Comparison of ENCODE assay signal across 26 mouse cellular contexts in the genomic region with DNA sequence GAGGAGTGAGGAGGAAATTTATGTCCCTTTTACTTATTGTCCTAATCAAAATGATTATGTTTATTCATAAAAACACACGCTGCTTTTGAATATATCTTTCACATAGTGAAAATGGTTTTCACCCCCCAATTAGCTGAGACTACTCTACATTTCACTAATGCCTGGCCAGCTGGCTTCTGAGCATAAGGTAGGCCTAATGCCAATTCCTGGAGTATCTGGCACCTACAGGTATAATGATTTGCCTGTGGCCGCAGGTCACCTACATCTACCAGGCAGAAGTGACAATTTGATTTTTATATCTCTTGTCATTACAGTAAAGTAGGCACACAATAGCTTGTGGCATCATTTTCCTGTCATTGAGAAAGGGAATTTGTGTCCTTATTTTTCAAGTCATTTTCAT.
DNase-seq lines count a peak whose midpoint lies in the region; ATAC-seq and TF ChIP-seq lines count a peak whose summit lies in the region.
"Had no signal": no experiment of that assay in that cellular context is flagged by ENCODE, and none has a peak within 500 bp of the region (broad histone marks: within the 10 kb centered on the region; RNA-seq: fewer than 3 reads in every experiment).

No protein-coding gene starts in this region.

- TF ChIP-seq POLR2A in brain, embryonic 14.5 days (IDR thresholded peaks at IDR 0.05; ENCODE audit: borderline replicate concordance, extremely low read depth, insufficient read depth, insufficient read length, poor library complexity, severe bottlenecking) = no peak
- no peak for TF ChIP-seq POLR2A in cerebellum, adult 2 months (IDR thresholded peaks at IDR 0.05; ENCODE audit: borderline replicate concordance, insufficient read depth, low read length)

- no peak overlapping the region for H3K27ac ChIP-seq in hindbrain, postnatal 0 days
- no peak overlapping the region for H3K27ac ChIP-seq in hindbrain, embryonic 10.5 days
- H3K27ac ChIP-seq in cerebellum, adult 2 months (ENCODE audit: insufficient read depth, low read length) = no peak overlapping the region
- no peak overlapping the region for H3K27ac ChIP-seq in kidney, embryonic 14.5 days (ENCODE audit: low read depth, low read length)
- H3K27ac ChIP-seq in hindbrain, embryonic 14.5 days = no peak overlapping the region
- H3K27ac ChIP-seq: embryonic facial prominence, embryonic 15.5 days; forebrain, embryonic 10.5 days; gastrocnemius, adult 2 months; hindbrain, embryonic 15.5 days; kidney, postnatal 0 days had no signal

- no peaks in the 10 kb centered on the region for H3K4me1 ChIP-seq in hindbrain, postnatal 0 days (ENCODE audit: insufficient read depth, low read length)
- no peaks in the 10 kb centered on the region for H3K4me1 ChIP-seq in hindbrain, embryonic 10.5 days (replicated peaks)
- H3K4me1 ChIP-seq in cerebellum, adult 2 months (ENCODE audit: control insufficient read depth, insufficient read depth, low read length) = no peaks in the 10 kb centered on the region
- no peaks in the 10 kb centered on the region for H3K4me1 ChIP-seq in kidney, embryonic 14.5 days (ENCODE audit: control insufficient read depth, insufficient read depth, low read length)
- no peaks in the 10 kb centered on the region for H3K4me1 ChIP-seq in hindbrain, embryonic 14.5 days (replicated peaks; ENCODE audit: control insufficient read depth, insufficient read depth, low read length)
- H3K4me1 ChIP-seq: embryonic facial prominence, embryonic 15.5 days; forebrain, embryonic 10.5 days; hindbrain, embryonic 15.5 days had no signal

- no peaks in the 10 kb centered on the region for H3K9me3 ChIP-seq in hindbrain, postnatal 0 days (ENCODE audit: low read length)
- H3K9me3 ChIP-seq in hindbrain, embryonic 10.5 days = no peaks in the 10 kb centered on the region
- H3K9me3 ChIP-seq in kidney, embryonic 14.5 days (ENCODE audit: control insufficient read depth, low read length) = no peaks in the 10 kb centered on the region
- no peaks in the 10 kb centered on the region for H3K9me3 ChIP-seq in hindbrain, embryonic 14.5 days (ENCODE audit: control insufficient read depth, low read length)
- H3K9me3 ChIP-seq: embryonic facial prominence, embryonic 15.5 days; forebrain, embryonic 10.5 days; hindbrain, embryonic 15.5 days had no signal

- intact Hi-C loops in heart, postnatal 10 days (cut with DNase I) = no loop called here

- 77% methylated on average over 2 of the region's 2 CpGs for WGBS in hindbrain, postnatal 0 days
- 83% methylated on average over 2 of the region's 2 CpGs for WGBS in hindbrain, embryonic 10.5 days
- WGBS in cerebellum, adult 2 months = 17% methylated on average over 2 of the region's 2 CpGs
- 86% methylated on average over 2 of the region's 2 CpGs for WGBS in kidney, embryonic 14.5 days
- 76% methylated on average over 2 of the region's 2 CpGs for WGBS in hindbrain, embryonic 14.5 days

- no peak overlapping the region for H3K4me3 ChIP-seq in hindbrain, postnatal 0 days (ENCODE audit: low read length)
- H3K4me3 ChIP-seq in hindbrain, embryonic 10.5 days = no peak overlapping the region
- H3K4me3 ChIP-seq in cerebellum, adult 2 months (replicated peaks; ENCODE audit: insufficient read depth, low read depth, low read length) = no peak overlapping the region
- no peak overlapping the region for H3K4me3 ChIP-seq in kidney, embryonic 14.5 days (ENCODE audit: low read length)
- no peak overlapping the region for H3K4me3 ChIP-seq in hindbrain, embryonic 14.5 days (replicated peaks; ENCODE audit: low read length)
- H3K4me3 ChIP-seq: embryonic facial prominence, embryonic 15.5 days; erythroblast, embryonic 14.5 days; forebrain, embryonic 10.5 days; gastrocnemius, adult 2 months; hindbrain, embryonic 15.5 days had no signal

- H3K4me2 ChIP-seq in hindbrain, postnatal 0 days (ENCODE audit: low read depth, low read length) = no peak overlapping the region
- no peak overlapping the region for H3K4me2 ChIP-seq in kidney, embryonic 14.5 days (replicated peaks; ENCODE audit: low read depth, low read length)
- no peak overlapping the region for H3K4me2 ChIP-seq in hindbrain, embryonic 14.5 days (replicated peaks)
- H3K4me2 ChIP-seq: embryonic facial prominence, embryonic 15.5 days; hindbrain, embryonic 15.5 days had no signal

- no peak for TF ChIP-seq CTCF in hindbrain, postnatal 0 days (IDR thresholded peaks at IDR 0.05; ENCODE audit: low read depth)
- TF ChIP-seq CTCF in brain, embryonic 14.5 days (IDR thresholded peaks at IDR 0.05; ENCODE audit: borderline replicate concordance, extremely low read depth, insufficient read depth, insufficient read length) = no peak
- no peak for TF ChIP-seq CTCF in cerebellum, adult 2 months (IDR thresholded peaks at IDR 0.05; ENCODE audit: borderline replicate concordance, insufficient read depth, low read depth, low read length)

- H3K9ac ChIP-seq in hindbrain, postnatal 0 days (replicated peaks; ENCODE audit: low read length) = no peak overlapping the region
- H3K9ac ChIP-seq in kidney, embryonic 14.5 days (ENCODE audit: low read depth, low read length) = no peak overlapping the region
- no peak overlapping the region for H3K9ac ChIP-seq in hindbrain, embryonic 14.5 days
- H3K9ac ChIP-seq: embryonic facial prominence, embryonic 15.5 days; hindbrain, embryonic 15.5 days had no signal

- ATAC-seq in hindbrain, postnatal 0 days = no peak
- ATAC-seq in kidney, embryonic 14.5 days (ENCODE audit: low FRiP score, low TSS enrichment) = no peak
- ATAC-seq in hindbrain, embryonic 14.5 days (ENCODE audit: low FRiP score) = no peak
- ATAC-seq: activated CD4-positive, CD25-positive, alpha-beta regulatory T cell, adult 4 months; forebrain, embryonic 14.5 days; inflammation-experienced regulatory T-cells, adult 6 months; intestine, postnatal 0 days; Patski had no signal

- H3K36me3 ChIP-seq in hindbrain, postnatal 0 days (ENCODE audit: insufficient read depth, low read length) = no peaks in the 10 kb centered on the region
- H3K36me3 ChIP-seq in hindbrain, embryonic 10.5 days = no peaks in the 10 kb centered on the region
- H3K36me3 ChIP-seq in kidney, embryonic 14.5 days (ENCODE audit: control insufficient read depth, insufficient read depth, low read length) = no peaks in the 10 kb centered on the region
- no peaks in the 10 kb centered on the region for H3K36me3 ChIP-seq in hindbrain, embryonic 14.5 days (replicated peaks; ENCODE audit: control insufficient read depth, insufficient read depth)
- H3K36me3 ChIP-seq: embryonic facial prominence, embryonic 15.5 days; forebrain, embryonic 10.5 days; hindbrain, embryonic 15.5 days had no signal

- H3K27me3 ChIP-seq in hindbrain, postnatal 0 days (ENCODE audit: insufficient read depth, low read length) = no peaks in the 10 kb centered on the region
- H3K27me3 ChIP-seq in hindbrain, embryonic 10.5 days (ENCODE audit: insufficient read depth, poor library complexity, severe bottlenecking) = no peaks in the 10 kb centered on the region
- no peaks in the 10 kb centered on the region for H3K27me3 ChIP-seq in cerebellum, adult 2 months (ENCODE audit: control insufficient read depth, insufficient read depth, low read length)
- no peaks in the 10 kb centered on the region for H3K27me3 ChIP-seq in kidney, embryonic 14.5 days (ENCODE audit: control insufficient read depth, insufficient read depth, low read length)
- no peaks in the 10 kb centered on the region for H3K27me3 ChIP-seq in hindbrain, embryonic 14.5 days (ENCODE audit: control insufficient read depth, insufficient read depth, low read length)
- H3K27me3 ChIP-seq: CH12.LX; embryonic facial prominence, embryonic 15.5 days; hindbrain, embryonic 15.5 days had no signal

- peak; percentile 44 for DNase-seq in hindbrain, postnatal 0 days (ENCODE audit: low spot score)
- no peak for DNase-seq in hindbrain, embryonic 10.5 days (ENCODE audit: low spot score)
- DNase-seq in brain, embryonic 14.5 days (ENCODE audit: low read depth) = peak; percentile 1
- DNase-seq in cerebellum, adult 2 months = peak; percentile 18 to 46
- DNase-seq in cerebellum, postnatal 14 days = peak; percentile 61 to 76
- DNase-seq in heart, postnatal 10 days = no peak
- DNase-seq in hindbrain, embryonic 14.5 days (ENCODE audit: low spot score) = no peak
- DNase-seq: adrenal gland, postnatal 10 days; embryo, embryonic 11 days; gastrocnemius, adult 2 months; gastrocnemius, postnatal 36 days; heart, adult 11 months; heart, postnatal 14 days; kidney, adult 8-10 months had no signal

Comparison
In these comparisons a context has a peak if more than half of its experiments do, and no peak if none do; other contexts are left out.
1. DNase-seq: peak in hindbrain, postnatal 0 days (single experiment), brain, embryonic 14.5 days (single experiment), cerebellum, adult 2 months (2 of 2) and cerebellum, postnatal 14 days (2 of 2); none in hindbrain, embryonic 10.5 days (single experiment), heart, postnatal 10 days (0 of 2) and hindbrain, embryonic 14.5 days (single experiment).